Mouse (Mus musculus): ENCODE data around the gene Ano3. TPM values are rescaled to one million over a fixed set of nuclear protein-coding genes. Genes with fewer than 3 reads are reported as not detected.

Ano3 gene
- polyA plus RNA-seq, 1 experiment from 2014 or later: 0.95 TPM

DNA sequence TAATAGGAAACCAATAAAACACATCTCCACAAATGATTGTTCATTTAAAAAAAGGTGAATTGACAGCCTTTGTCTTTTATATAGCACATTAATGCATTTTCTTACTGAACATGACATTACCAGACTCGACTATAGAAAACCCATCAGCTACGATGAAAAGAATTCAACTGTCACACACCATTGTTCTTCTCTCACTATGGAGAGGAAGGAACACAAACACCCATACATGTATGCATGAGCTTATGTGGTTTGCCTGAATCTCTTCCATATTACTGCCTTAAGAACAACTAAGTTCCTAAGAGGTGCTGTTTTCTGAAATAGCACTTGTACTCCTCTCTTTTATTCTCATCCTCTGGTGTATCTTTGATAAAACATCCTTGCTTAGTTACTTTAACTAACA is 191.3 kb downstream of the Ano3 start:
- Histone ChIP-seq H3K36me3 (ENCODE audit: control insufficient read depth, insufficient read depth, low read length) (no peaks in the 10 kb centered on the region), H3K27me3 (ENCODE audit: control insufficient read depth, insufficient read depth, low read depth, low read length) (no peaks in the 10 kb centered on the region), H3K27ac (ENCODE audit: low read length) (no peak overlapping the region), H3K9me3 (replicated peaks; ENCODE audit: control insufficient read depth, low read length, poor library complexity, severe bottlenecking) (no peaks in the 10 kb centered on the region), H3K4me2 (ENCODE audit: low read length) (no peak overlapping the region), H3K9ac (ENCODE audit: low read depth, low read length) (no peak overlapping the region), H3K4me3 (ENCODE audit: low read depth, low read length) (no peak overlapping the region), H3K4me1 (ENCODE audit: control insufficient read depth, insufficient read depth, low read length) (no peaks in the 10 kb centered on the region)
- 38% methylated on average over 2 of the region's 2 CpGs for WGBS
- no peak for ATAC-seq

DNA sequence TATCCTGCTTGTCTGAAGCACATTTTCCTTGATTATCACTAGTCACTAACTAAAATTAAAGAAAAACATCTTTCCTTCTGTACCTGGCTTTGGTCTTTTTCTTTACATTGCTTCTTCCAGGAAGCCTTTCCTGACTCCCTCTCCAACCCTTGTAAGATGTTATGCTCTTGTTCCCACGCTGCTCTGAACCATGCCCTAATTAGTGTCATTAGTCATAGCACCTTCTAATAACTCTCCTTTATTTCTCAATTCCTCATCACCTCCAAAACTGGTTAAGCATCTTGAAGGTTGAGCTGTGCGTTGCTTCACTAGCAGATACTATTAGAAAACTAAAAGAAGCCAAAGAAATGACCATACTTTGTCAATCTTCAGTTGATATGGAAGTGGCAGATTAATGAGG is 193.2 kb downstream of the Ano3 start:
- Histone ChIP-seq H3K4me3 (ENCODE audit: low read depth, low read length) (no peak overlapping the region), H3K4me2 (ENCODE audit: low read length) (no peak overlapping the region), H3K27me3 (ENCODE audit: control insufficient read depth, insufficient read depth, low read depth, low read length) (no peaks in the 10 kb centered on the region), H3K4me1 (ENCODE audit: control insufficient read depth, insufficient read depth, low read length) (no peaks in the 10 kb centered on the region), H3K9ac (ENCODE audit: low read depth, low read length) (no peak overlapping the region), H3K9me3 (replicated peaks; ENCODE audit: control insufficient read depth, low read length, poor library complexity, severe bottlenecking) (no peaks in the 10 kb centered on the region), H3K27ac (ENCODE audit: low read length) (no peak overlapping the region), H3K36me3 (ENCODE audit: control insufficient read depth, insufficient read depth, low read length) (no peaks in the 10 kb centered on the region)
- no peak for ATAC-seq
- WGBS: 86% methylated on average over 2 of the region's 2 CpGs

DNA sequence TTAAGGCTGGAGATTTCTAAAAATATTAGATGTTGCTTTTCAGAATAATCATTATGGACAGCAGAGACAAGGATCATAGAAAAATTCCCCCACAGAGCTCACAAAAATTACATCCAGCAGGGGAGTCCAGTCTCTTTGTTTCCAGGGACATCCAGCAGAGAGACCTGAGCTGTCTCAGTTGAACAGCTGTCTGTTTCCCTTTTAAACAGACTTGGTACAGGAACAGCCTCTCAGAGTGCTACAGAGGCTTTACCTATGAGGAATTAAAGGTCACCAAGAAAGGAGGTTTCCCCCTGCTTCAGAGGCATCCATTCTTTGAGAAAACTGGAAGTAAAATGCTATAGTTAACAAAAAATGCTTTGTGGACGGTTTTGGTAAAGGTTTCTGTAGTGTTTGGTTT is 210.2 kb downstream of the Ano3 start:
- Histone ChIP-seq H3K9me3 (replicated peaks; ENCODE audit: control insufficient read depth, low read length, poor library complexity, severe bottlenecking) (no peaks in the 10 kb centered on the region), H3K27me3 (ENCODE audit: control insufficient read depth, insufficient read depth, low read depth, low read length) (no peaks in the 10 kb centered on the region), H3K27ac (ENCODE audit: low read length) (no peak overlapping the region), H3K4me3 (ENCODE audit: low read depth, low read length) (no peak overlapping the region), H3K4me2 (ENCODE audit: low read length) (no peak overlapping the region), H3K36me3 (ENCODE audit: control insufficient read depth, insufficient read depth, low read length) (no peaks in the 10 kb centered on the region), H3K4me1 (ENCODE audit: control insufficient read depth, insufficient read depth, low read length) (no peaks in the 10 kb centered on the region), H3K9ac (ENCODE audit: low read depth, low read length) (no peak overlapping the region)
- WGBS: 34% methylated on average over 1 of the region's 1 CpGs
- ATAC-seq: peak; percentile 78

DNA sequence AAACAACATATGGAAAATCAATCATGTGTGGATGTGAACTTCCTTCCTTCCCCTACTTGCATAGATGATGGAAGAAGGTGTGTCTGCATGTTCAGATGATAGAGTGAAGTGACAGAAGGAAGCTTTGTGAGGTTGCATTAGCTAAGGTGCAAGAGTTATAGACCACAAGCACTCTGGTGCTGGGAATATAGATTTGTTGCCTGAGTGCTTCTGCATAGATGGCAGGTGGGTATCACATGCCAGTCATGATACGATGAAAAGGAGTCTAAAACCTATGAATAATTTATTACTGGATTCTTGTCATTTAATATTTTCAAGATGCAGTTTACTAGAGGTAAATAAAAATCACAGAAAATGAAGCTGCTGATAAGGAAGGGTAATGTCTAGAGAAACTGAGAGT is 210.9 kb downstream of the Ano3 start:
- Histone ChIP-seq H3K9me3 (replicated peaks; ENCODE audit: control insufficient read depth, low read length, poor library complexity, severe bottlenecking) (no peaks in the 10 kb centered on the region), H3K4me1 (ENCODE audit: control insufficient read depth, insufficient read depth, low read length) (no peaks in the 10 kb centered on the region), H3K27ac (ENCODE audit: low read length) (no peak overlapping the region), H3K4me2 (ENCODE audit: low read length) (no peak overlapping the region), H3K36me3 (ENCODE audit: control insufficient read depth, insufficient read depth, low read length) (no peaks in the 10 kb centered on the region), H3K9ac (ENCODE audit: low read depth, low read length) (no peak overlapping the region), H3K4me3 (ENCODE audit: low read depth, low read length) (no peak overlapping the region), H3K27me3 (ENCODE audit: control insufficient read depth, insufficient read depth, low read depth, low read length) (no peaks in the 10 kb centered on the region)
- WGBS: 31% methylated on average over 1 of the region's 1 CpGs
- ATAC-seq: no peak

DNA sequence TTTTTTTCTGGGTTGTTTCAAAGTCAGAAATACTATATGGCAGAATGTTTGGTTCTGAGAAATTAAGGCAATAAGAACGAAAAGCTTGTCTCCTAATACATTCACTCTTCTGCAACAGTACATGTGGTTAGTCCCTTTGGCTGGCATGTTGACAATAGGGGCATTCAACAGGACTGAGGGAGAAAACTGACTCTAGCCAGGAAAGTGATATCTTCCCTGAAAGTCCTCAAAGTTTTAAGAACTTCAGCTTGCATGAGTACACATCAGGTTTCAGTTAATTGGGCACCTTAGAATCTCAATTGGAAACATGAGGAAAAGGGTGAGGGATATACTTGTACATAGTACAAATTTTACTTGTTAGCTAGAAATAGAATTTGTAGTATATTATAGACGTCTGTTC is 212.7 kb downstream of the Ano3 start:
- Histone ChIP-seq H3K27me3 (ENCODE audit: control insufficient read depth, insufficient read depth, low read depth, low read length) (no peaks in the 10 kb centered on the region), H3K4me2 (ENCODE audit: low read length) (no peak overlapping the region), H3K9ac (ENCODE audit: low read depth, low read length) (no peak overlapping the region), H3K4me1 (ENCODE audit: control insufficient read depth, insufficient read depth, low read length) (no peaks in the 10 kb centered on the region), H3K27ac (ENCODE audit: low read length) (no peak overlapping the region), H3K36me3 (ENCODE audit: control insufficient read depth, insufficient read depth, low read length) (no peaks in the 10 kb centered on the region), H3K4me3 (ENCODE audit: low read depth, low read length) (no peak overlapping the region), H3K9me3 (replicated peaks; ENCODE audit: control insufficient read depth, low read length, poor library complexity, severe bottlenecking) (no peaks in the 10 kb centered on the region)
- 76% methylated on average over 2 of the region's 2 CpGs for WGBS
- ATAC-seq: no peak

DNA sequence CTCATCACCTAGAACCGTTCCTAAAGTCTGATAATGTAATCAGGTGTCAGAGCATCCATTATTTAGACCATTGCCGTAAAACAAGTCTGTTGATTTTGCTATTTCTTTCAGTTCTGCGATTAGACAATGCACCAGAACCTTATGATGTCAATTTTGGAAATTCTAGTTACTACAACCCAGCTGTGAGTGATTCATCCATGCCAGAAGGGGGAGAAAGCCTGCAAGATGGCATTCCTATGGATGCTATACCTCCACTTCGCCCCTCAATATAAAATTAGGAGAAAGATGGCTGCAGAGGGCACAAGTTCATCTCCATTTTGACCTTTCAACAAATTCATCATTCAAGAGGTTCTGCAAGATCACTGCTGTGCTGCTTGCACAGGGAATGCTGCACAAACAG is 213.5 kb downstream of the Ano3 start:
- no peak overlapping the region for H3K4me3 ChIP-seq (ENCODE audit: low read depth, low read length)
- no peak overlapping the region for H3K9ac ChIP-seq (ENCODE audit: low read depth, low read length)
- WGBS: 86% methylated on average over 4 of the region's 4 CpGs
- no peak overlapping the region for H3K27ac ChIP-seq (ENCODE audit: low read length)
- no peaks in the 10 kb centered on the region for H3K27me3 ChIP-seq (ENCODE audit: control insufficient read depth, insufficient read depth, low read depth, low read length)
- H3K9me3 ChIP-seq (replicated peaks; ENCODE audit: control insufficient read depth, low read length, poor library complexity, severe bottlenecking): no peaks in the 10 kb centered on the region
- ATAC-seq: no peak
- no peak overlapping the region for H3K4me2 ChIP-seq (ENCODE audit: low read length)
- no peaks in the 10 kb centered on the region for H3K36me3 ChIP-seq (ENCODE audit: control insufficient read depth, insufficient read depth, low read length)
- H3K4me1 ChIP-seq (ENCODE audit: control insufficient read depth, insufficient read depth, low read length): no peaks in the 10 kb centered on the region

DNA sequence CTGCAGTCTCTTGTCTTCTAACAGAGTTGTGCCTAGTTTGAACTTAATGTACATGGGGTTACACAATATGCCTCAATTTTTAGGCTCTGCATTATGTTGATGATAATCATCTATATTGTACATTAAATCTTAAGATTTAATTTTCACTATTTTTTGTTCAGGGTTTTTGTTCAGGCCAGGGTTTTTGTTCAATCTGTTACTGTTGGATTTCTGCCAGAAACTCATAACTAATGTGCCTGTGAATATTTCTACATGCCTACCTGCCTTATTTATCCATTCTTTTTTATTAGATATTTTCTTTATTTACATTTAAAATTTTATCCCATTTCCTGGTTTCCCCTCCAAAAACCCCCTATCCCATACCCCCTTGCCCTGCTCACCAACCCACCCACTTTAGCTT is 224.6 kb downstream of the Ano3 start:
- Histone ChIP-seq H3K9me3 (replicated peaks; ENCODE audit: control insufficient read depth, low read length, poor library complexity, severe bottlenecking) (no peaks in the 10 kb centered on the region), H3K4me2 (ENCODE audit: low read length) (no peak overlapping the region), H3K4me3 (ENCODE audit: low read depth, low read length) (no peak overlapping the region), H3K36me3 (ENCODE audit: control insufficient read depth, insufficient read depth, low read length) (no peaks in the 10 kb centered on the region), H3K4me1 (ENCODE audit: control insufficient read depth, insufficient read depth, low read length) (no peaks in the 10 kb centered on the region), H3K9ac (ENCODE audit: low read depth, low read length) (no peak overlapping the region), H3K27ac (ENCODE audit: low read length) (no peak overlapping the region), H3K27me3 (ENCODE audit: control insufficient read depth, insufficient read depth, low read depth, low read length) (no peaks in the 10 kb centered on the region)
- no peak for ATAC-seq

DNA sequence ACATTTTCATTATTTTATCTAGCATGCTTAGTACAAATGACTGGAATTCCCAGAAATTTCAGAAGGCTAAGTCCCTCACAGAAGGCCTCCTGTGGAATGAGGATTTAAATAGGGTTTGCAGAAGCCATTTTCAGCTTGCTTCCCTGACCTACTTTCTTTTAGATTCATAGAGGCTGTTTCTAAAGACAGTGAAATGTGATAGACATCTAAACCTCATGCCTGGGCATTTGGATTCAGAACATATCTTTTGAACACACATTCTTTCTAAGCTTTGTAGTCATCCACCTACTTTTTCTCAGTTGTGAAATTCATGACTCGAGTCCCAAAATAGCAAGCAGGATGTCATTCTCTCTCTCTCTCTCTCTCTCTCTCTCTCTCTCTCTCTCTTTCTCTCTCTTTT is 228.5 kb downstream of the Ano3 start:
- Histone ChIP-seq H3K4me3 (ENCODE audit: low read depth, low read length) (no peak overlapping the region), H3K4me2 (ENCODE audit: low read length) (no peak overlapping the region), H3K27ac (ENCODE audit: low read length) (no peak overlapping the region), H3K4me1 (ENCODE audit: control insufficient read depth, insufficient read depth, low read length) (no peaks in the 10 kb centered on the region), H3K36me3 (ENCODE audit: control insufficient read depth, insufficient read depth, low read length) (no peaks in the 10 kb centered on the region), H3K9ac (ENCODE audit: low read depth, low read length) (no peak overlapping the region), H3K27me3 (ENCODE audit: control insufficient read depth, insufficient read depth, low read depth, low read length) (no peaks in the 10 kb centered on the region), H3K9me3 (replicated peaks; ENCODE audit: control insufficient read depth, low read length, poor library complexity, severe bottlenecking) (no peaks in the 10 kb centered on the region)
- 77% methylated on average over 1 of the region's 1 CpGs for WGBS
- no peak for ATAC-seq

DNA sequence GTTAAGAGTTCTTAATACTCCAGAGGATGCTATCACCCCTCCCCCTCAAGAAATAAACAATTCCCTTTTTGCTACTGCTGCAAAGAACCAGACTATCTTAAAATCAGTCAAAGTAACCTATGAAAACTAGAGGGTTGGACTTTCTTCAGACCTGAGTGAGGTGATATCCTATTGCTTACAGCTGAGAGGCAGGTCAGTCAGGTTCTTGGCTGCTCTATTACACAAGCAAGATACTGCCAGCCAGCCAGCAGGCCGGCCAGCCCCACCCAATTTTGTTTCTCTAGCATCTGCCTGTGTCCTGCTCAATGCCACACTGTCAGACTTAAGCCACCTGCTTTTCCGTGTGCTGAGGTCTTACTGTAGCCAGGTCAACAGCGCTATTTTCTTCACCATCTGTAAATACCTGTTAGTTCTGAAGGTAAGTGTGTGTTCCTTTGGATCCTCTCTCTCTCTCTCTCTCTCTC is 229.4 kb downstream of the Ano3 start, which contains the start of gene Muc15:
Muc15 (plus strand) TSS at position 51 of the 464 bp plus-strand sequence.
- Histone ChIP-seq H3K4me3 (ENCODE audit: low read depth, low read length) (no peak within 1 kb of the TSS), H3K9me3 (replicated peaks; ENCODE audit: control insufficient read depth, low read length, poor library complexity, severe bottlenecking) (no peaks in the 10 kb centered on the region), H3K9ac (ENCODE audit: low read depth, low read length) (no peak within 1 kb of the TSS), H3K27me3 (ENCODE audit: control insufficient read depth, insufficient read depth, low read depth, low read length) (no peaks in the 10 kb centered on the region), H3K4me2 (ENCODE audit: low read length) (no peak within 1 kb of the TSS), H3K4me1 (ENCODE audit: control insufficient read depth, insufficient read depth, low read length) (no peaks in the 10 kb centered on the region), H3K36me3 (ENCODE audit: control insufficient read depth, insufficient read depth, low read length) (no peaks in the 10 kb centered on the region), H3K27ac (ENCODE audit: low read length) (no peak within 1 kb of the TSS)
- 52% methylated on average over 3 of the region's 3 CpGs for WGBS
- no peak for ATAC-seq

DNA sequence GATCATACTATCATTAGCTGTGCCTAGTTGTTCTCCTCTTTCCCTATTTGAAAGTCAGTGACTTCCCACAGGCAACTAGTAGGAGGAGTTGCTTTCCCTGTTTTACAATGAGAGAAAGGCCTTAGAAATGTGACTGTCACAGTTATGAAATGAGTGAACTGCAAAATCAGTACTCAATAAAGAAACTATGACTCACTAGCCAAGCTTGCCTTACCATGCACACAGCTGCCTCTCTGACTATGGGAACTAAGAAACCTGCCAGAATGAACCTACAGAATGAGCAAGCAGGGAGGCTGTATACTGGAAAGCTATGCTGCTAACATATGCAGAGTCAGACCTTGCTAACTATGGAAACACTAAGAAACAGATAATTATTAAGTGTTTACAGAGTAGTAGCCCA is 231.7 kb downstream of the Ano3 start:
- Histone ChIP-seq H3K9me3 (replicated peaks; ENCODE audit: control insufficient read depth, low read length, poor library complexity, severe bottlenecking) (no peaks in the 10 kb centered on the region), H3K27me3 (ENCODE audit: control insufficient read depth, insufficient read depth, low read depth, low read length) (no peaks in the 10 kb centered on the region), H3K4me2 (ENCODE audit: low read length) (no peak overlapping the region), H3K4me1 (ENCODE audit: control insufficient read depth, insufficient read depth, low read length) (no peaks in the 10 kb centered on the region), H3K9ac (ENCODE audit: low read depth, low read length) (no peak overlapping the region), H3K4me3 (ENCODE audit: low read depth, low read length) (no peak overlapping the region), H3K27ac (ENCODE audit: low read length) (no peak overlapping the region), H3K36me3 (ENCODE audit: control insufficient read depth, insufficient read depth, low read length) (no peaks in the 10 kb centered on the region)
- ATAC-seq: no peak
